Mouse (Mus musculus) forelimb bud, embryonic 11.5 days (tissue): ENCODE results near the gene Cryge.
A peak's percentile ranks its signal among the peaks of the same experiment; 100 is the strongest.

Experiments used
- DNase-seq: peaks from one replicate; pipeline ENCODE4 v3.0.0-alpha.2; 2012; ENCODE audit warnings: low read depth, low spot score

Gene Cryge

GRCm38 (mm10) chr1:65012726-65013125 is 38.2 kb downstream of the Cryge start:
- DNase-seq: no peak

DNA sequence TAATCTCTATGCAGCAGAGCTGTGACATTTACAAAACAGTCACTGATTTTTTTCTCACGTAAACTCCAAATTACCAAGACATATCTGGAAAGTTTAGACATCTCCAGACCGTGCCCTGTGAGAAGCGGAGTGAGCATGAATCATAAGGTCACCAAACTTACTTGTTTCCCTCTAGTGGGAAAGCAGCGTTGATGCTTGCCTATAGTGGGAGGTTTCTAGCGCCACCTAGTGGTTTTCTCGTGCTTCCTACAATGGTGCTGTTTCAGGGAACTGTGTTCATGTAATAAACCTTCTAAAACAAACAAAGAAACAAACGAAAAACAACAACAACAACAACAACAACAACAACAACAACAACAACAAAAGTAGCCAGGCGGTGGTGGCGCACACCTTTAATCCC is 40.8 kb downstream of the Cryge start:
- DNase-seq: peak; percentile 86

GRCm38 (mm10) chr1:65005575-65005974 is 45.4 kb downstream of the Cryge start:
- no peak for DNase-seq

DNA sequence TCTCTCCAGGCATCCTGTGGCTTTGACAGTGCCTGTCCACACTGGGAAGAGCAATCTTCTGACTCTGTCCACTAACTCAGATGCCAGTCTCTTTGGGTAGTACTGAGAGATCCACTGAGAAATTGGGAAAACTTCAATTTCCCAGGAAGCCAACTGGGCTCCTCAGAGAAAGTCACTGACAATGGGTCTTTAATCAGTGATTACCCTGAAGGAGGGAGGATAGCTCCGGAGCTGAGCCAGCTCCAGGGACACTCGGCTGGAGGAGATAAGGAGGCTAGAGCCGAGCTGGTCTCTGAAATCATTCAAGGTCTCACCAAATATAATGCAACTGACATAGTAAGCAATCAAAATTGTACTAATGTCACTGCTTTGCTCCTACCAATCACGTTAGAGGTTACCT is 46.4 kb downstream of the Cryge start:
- DNase-seq: no peak
